ENCODE assay signal across 12 mouse cellular contexts in the genomic region with DNA sequence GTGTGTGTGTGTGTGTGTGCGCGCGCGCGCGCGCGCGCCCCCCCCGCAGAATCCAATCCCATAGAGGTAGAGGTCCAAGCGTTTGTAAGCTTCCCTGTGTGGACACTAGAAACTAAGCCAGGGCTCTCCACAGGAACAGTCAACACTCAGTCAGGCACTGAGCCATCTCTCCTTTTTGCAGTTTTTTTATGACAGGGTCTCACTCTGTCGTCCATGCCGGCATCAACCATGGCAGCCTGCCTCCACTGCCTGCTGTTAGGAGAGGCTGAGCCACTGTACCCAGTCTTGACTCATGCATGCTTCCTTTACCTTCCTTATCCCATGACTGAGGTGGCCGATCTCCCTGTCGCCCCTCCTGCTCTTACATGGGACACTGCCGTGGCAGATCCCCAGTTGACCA.
"Had no signal": no experiment of that assay in that cellular context is flagged by ENCODE, and none has a peak within 500 bp of the region (broad histone marks: within the 10 kb centered on the region; RNA-seq: fewer than 3 reads in every experiment).

No protein-coding gene starts in this region.

- DNase-seq: left cerebral cortex, postnatal 4 days; liver; liver, embryonic 13.5 days; liver, postnatal 0 days; lung, adult 18-20 months; lung, adult 2 months; lung, embryonic 14.5 days; lung, postnatal 10 days; lung, postnatal 14 days; lung, postnatal 36 days; lung, postnatal 4 days; midbrain, embryonic 14.5 days had no signal
